In the genomic region with DNA sequence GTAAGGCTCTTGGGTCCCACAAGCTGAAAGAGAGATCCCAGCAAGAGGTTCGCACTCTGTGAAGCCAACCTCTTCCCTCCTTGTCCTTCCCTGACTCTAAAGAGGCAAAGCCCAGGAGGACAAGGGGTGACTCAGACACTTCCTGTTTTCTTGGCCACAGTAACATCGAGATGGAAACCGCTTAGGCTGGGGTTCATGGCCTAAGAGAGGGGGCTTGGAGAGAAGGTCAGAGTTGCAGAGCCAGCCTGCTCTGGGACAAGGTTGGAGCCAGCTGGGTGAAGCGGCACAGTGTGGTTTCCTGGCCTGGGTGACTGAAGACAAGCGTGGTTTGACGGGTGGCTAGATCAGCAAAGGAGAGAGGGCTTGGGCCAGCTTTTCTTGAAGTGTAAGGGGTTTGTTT, we compare ENCODE assay signal across 20 mouse cellular contexts. TPM values are rescaled to one million over a fixed set of nuclear protein-coding genes. Genes with fewer than 3 reads are reported as not detected.
DNase-seq lines count a peak whose midpoint lies in the region; ATAC-seq and TF ChIP-seq lines count a peak whose summit lies in the region.
"Had no signal": no experiment of that assay in that cellular context is flagged by ENCODE, and none has a peak within 500 bp of the region (broad histone marks: within the 10 kb centered on the region; RNA-seq: fewer than 3 reads in every experiment).

No protein-coding gene starts in this region.

- peak; percentile 50 to 66; a peak in 3 of 4 replicates for ATAC-seq in hematopoietic stem cell, adult 5-6 weeks (replicated peaks in 1 of 2; ENCODE audit: insufficient read depth in 1 of 2, low FRiP score in 2 of 2, low TSS enrichment in 1 of 2, low read depth in 1 of 2, poor library complexity in 2 of 2, severe bottlenecking in 2 of 2)
- ATAC-seq in forebrain, embryonic 15.5 days (replicated peaks) = no peak
- ATAC-seq: activated CD4-positive, CD25-positive, alpha-beta regulatory T cell, adult 4 months; midbrain, embryonic 13.5 days had no signal

- no peak overlapping the region for H3K4me3 ChIP-seq in gastrocnemius, adult 2 months
- H3K4me3 ChIP-seq in forebrain, embryonic 15.5 days = no peak overlapping the region
- H3K4me3 ChIP-seq in lung, adult 2 months (replicated peaks; ENCODE audit: extremely low read depth, low read depth, low read length) = no peak overlapping the region
- H3K4me3 ChIP-seq: embryonic facial prominence, embryonic 13.5 days; forebrain, embryonic 10.5 days; hindbrain, embryonic 13.5 days; midbrain, embryonic 13.5 days had no signal

- no peak overlapping the region for H3K9ac ChIP-seq in forebrain, embryonic 15.5 days (replicated peaks)
- H3K9ac ChIP-seq: embryonic facial prominence, embryonic 13.5 days; hindbrain, embryonic 13.5 days; midbrain, embryonic 13.5 days had no signal

- WGBS in forebrain, embryonic 15.5 days = 87% methylated on average over 6 of the region's 6 CpGs
- whole genome bisulfite sequencing in lung, adult 2 months = 57% methylated on average over 6 of the region's 6 CpGs

- H3K27ac ChIP-seq in gastrocnemius, adult 2 months = peak overlapping the region; percentile 40; the same call in 1 of the 2 replicates
- H3K27ac ChIP-seq in forebrain, embryonic 15.5 days (replicated peaks) = no peak overlapping the region
- H3K27ac ChIP-seq: embryonic facial prominence, embryonic 13.5 days; forebrain, embryonic 10.5 days; hindbrain, embryonic 13.5 days; midbrain, embryonic 13.5 days had no signal

- DNase-seq in gastrocnemius, adult 2 months = peak; percentile 31
- no peak for DNase-seq in gastrocnemius, postnatal 36 days
- DNase-seq in 3134 (ENCODE audit: extremely low read depth, insufficient read length, low spot score) (peak; percentile 64), adipocyte (ENCODE audit: low spot score) (peak; percentile 82)
- no peak for DNase-seq in left cerebral cortex, adult 9 months (ENCODE audit: low spot score in 2 of 2)
- DNase-seq in lung, adult 2 months = no peak
- DNase-seq: cerebellum, postnatal 25 days; kidney, adult 18-20 months; kidney, postnatal 4 days; lung, postnatal 10 days; right cerebral cortex, postnatal 25 days; thymus, adult 2 months had no signal

- intact Hi-C loops in gastrocnemius, adult 2 months (cut with DNase I) = no loop called here
- intact Hi-C loops in gastrocnemius, postnatal 36 days (cut with DNase I) = no loop called here

- no peaks in the 10 kb centered on the region for H3K36me3 ChIP-seq in forebrain, embryonic 15.5 days
- H3K36me3 ChIP-seq: embryonic facial prominence, embryonic 13.5 days; forebrain, embryonic 10.5 days; hindbrain, embryonic 13.5 days; midbrain, embryonic 13.5 days had no signal

- TF ChIP-seq POLR2A in lung, adult 2 months (IDR thresholded peaks at IDR 0.05; ENCODE audit: borderline replicate concordance, extremely low read depth, low read depth, low read length) = no peak

- H3K27me3 ChIP-seq in forebrain, embryonic 15.5 days = no peaks in the 10 kb centered on the region
- H3K27me3 ChIP-seq: embryonic facial prominence, embryonic 13.5 days; hindbrain, embryonic 13.5 days; midbrain, embryonic 13.5 days had no signal

- TF ChIP-seq CTCF in gastrocnemius, adult 2 months (IDR thresholded peaks at IDR 0.05) = no peak
- no peak for TF ChIP-seq CTCF in lung, adult 2 months (IDR thresholded peaks at IDR 0.05; ENCODE audit: insufficient read depth, low read length)

- H3K4me1 ChIP-seq in forebrain, embryonic 15.5 days = no peaks in the 10 kb centered on the region
- H3K4me1 ChIP-seq in lung, adult 2 months (ENCODE audit: control insufficient read depth, insufficient read depth, low read length) = no peaks in the 10 kb centered on the region
- H3K4me1 ChIP-seq: embryonic facial prominence, embryonic 13.5 days; forebrain, embryonic 10.5 days; hindbrain, embryonic 13.5 days; midbrain, embryonic 13.5 days had no signal

- H3K4me2 ChIP-seq in forebrain, embryonic 15.5 days (replicated peaks) = no peak overlapping the region
- H3K4me2 ChIP-seq: embryonic facial prominence, embryonic 13.5 days; hindbrain, embryonic 13.5 days; midbrain, embryonic 13.5 days had no signal

- H3K9me3 ChIP-seq in forebrain, embryonic 15.5 days = no peaks in the 10 kb centered on the region
- H3K9me3 ChIP-seq: embryonic facial prominence, embryonic 13.5 days; forebrain, embryonic 10.5 days; hindbrain, embryonic 13.5 days; midbrain, embryonic 13.5 days had no signal

RNA-seq across cellular contexts. Expression of gene Lctl, which starts 11.6 kb away (rescaled TPM):
- under 1 TPM in 1 of 2 experiments, not detected in 1; 0.28 TPM for total RNA-seq in gastrocnemius, adult 2 months (2021)
- not detected for total RNA-seq in gastrocnemius, postnatal 36 days (2021)
- not detected in 2 replicates for total RNA-seq in hematopoietic stem cell, adult 5-6 weeks (2017)
- polyA plus RNA-seq in forebrain, embryonic 15.5 days (2015; fragmentation: Nextera tagmentation; extraction: Ambion mirVana) = not detected in 2 replicates
- polyA plus RNA-seq in lung, adult 2 months (2012; rRNA removed) = 2.9 TPM in 2 replicates
- total RNA-seq: left cerebral cortex, adult 18-20 months had no signal
- polyA plus RNA-seq: activated CD4-positive, CD25-positive, alpha-beta regulatory T cell, adult 4 months; embryonic facial prominence, embryonic 13.5 days; forebrain, embryonic 10.5 days; midbrain, embryonic 13.5 days had no signal

Comparison
In these comparisons a context has a peak if more than half of its experiments do, and no peak if none do; other contexts are left out.
1. DNase-seq: peak in gastrocnemius, adult 2 months (single experiment), 3134 (single experiment) and adipocyte (single experiment); none in gastrocnemius, postnatal 36 days (0 of 2), left cerebral cortex, adult 9 months (0 of 2) and lung, adult 2 months (single experiment).